Comparison of ENCODE assay signal across 8 mouse cellular contexts in genomic region chr5:33018561-33019425, GRCm38 (mm10). TPM values are rescaled to one million over a fixed set of nuclear protein-coding genes. Genes with fewer than 3 reads are reported as not detected.
DNase-seq lines count a peak whose midpoint lies in the region; ATAC-seq lines count a peak whose summit lies in the region.

Gene Ywhah (plus strand): TSS chr5:33018816.

- peak within 1 kb of the TSS; percentile 100 for H3K27ac ChIP-seq in hindbrain, embryonic 15.5 days (replicated peaks)

- under 1% methylated on average over 99 of the region's 121 CpGs for WGBS in hindbrain, embryonic 15.5 days

- peak within 1 kb of the TSS; percentile 80 for H3K4me2 ChIP-seq in hindbrain, embryonic 15.5 days

- no peaks in the 10 kb centered on the region for H3K27me3 ChIP-seq in hindbrain, embryonic 15.5 days

- ATAC-seq in hindbrain, embryonic 15.5 days (ENCODE audit: low FRiP score, low read depth): peak; percentile 97

- peak within 1 kb of the TSS; percentile 97 for H3K9ac ChIP-seq in hindbrain, embryonic 15.5 days

- H3K36me3 ChIP-seq in hindbrain, embryonic 15.5 days: no peaks in the 10 kb centered on the region

- H3K9me3 ChIP-seq in hindbrain, embryonic 15.5 days: no peaks in the 10 kb centered on the region

- H3K4me3 ChIP-seq in hindbrain, embryonic 15.5 days: peak within 1 kb of the TSS; percentile 87

- peaks cover 44% of the 10 kb centered on the region for H3K4me1 ChIP-seq in hindbrain, embryonic 15.5 days (replicated peaks)

- DNase-seq in R1 (ENCODE audit: low read depth, low spot score): peak; percentile 96
- peak; percentile 98 to 99 for DNase-seq in cerebellum, postnatal 25 days
- peak; percentile 95 to 98 for DNase-seq in frontal cortex, postnatal 36 days (ENCODE audit: low spot score in 2 of 2)
- DNase-seq in left cerebral cortex, adult 11 months (ENCODE audit: low spot score): peak; percentile 97
- peak; percentile 97 to 98 for DNase-seq in lung, postnatal 4 days
- peak; percentile 98 for DNase-seq in retina, postnatal 7 days (ENCODE audit: low read depth, low spot score)
- peak; percentile 90 for DNase-seq in urinary bladder, adult 2 months (ENCODE audit: low spot score)

RNA-seq across cellular contexts. Expression of gene Ywhah, which starts in this region (rescaled TPM):
- polyA plus RNA-seq in hindbrain, embryonic 15.5 days (2015; fragmentation: Nextera tagmentation; extraction: Ambion mirVana): 840 and 859 TPM in 2 replicates
- 211 and 229 TPM in 2 replicates for polyA plus RNA-seq in urinary bladder, adult 2 months (2012; rRNA removed)

Comparison
In these comparisons a context has a peak if more than half of its experiments do, and no peak if none do; other contexts are left out.
1. Peak in every context shown above with its lines: DNase-seq, ATAC-seq, H3K4me3 ChIP-seq and H3K27ac ChIP-seq.